10 mouse cellular contexts compared by ENCODE assay signal in the genomic region with DNA sequence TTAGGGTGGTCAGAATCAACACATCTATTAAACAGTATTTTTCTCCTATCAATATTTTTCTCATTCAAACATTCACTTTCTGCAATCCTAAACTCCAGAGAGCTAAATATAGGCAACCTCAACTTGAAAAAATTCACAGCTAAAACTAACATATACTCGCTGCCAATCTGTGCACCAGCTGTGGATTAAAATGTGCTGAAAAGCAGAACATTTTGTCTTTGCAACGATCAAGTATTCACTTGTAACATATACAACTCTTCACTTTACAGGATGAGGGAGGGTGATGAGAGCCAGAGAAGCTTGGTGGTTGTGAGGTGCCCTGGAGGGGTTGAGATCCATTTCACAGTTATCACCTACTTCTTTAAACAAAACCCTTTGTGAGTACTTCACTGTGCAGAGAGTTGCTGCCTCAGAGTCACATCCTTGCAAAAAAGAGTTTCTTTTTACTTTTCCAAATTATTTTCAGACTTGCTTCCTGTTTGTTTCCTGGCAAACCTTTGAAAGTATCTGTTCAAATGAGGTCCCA.
A peak's percentile ranks its signal among the peaks of the same experiment; 100 is the strongest.
DNase-seq lines count a peak whose midpoint lies in the region.
"Had no signal": no experiment of that assay in that cellular context is flagged by ENCODE, and none has a peak within 500 bp of the region (broad histone marks: within the 10 kb centered on the region; RNA-seq: fewer than 3 reads in every experiment).

No protein-coding gene starts in this region.

- intact Hi-C loops in heart, postnatal 25 days (cut with DNase I), result no loop called here
- intact Hi-C loops in left cerebral cortex, postnatal 25 days (cut with DNase I), result no loop called here

- DNase-seq in heart, adult 8-10 months (ENCODE audit: low spot score), result peak; percentile 11
- no peak for DNase-seq in heart, postnatal 25 days (ENCODE audit: low spot score)
- DNase-seq in right cerebral cortex, adult 18-20 months, result peak; percentile 43
- DNase-seq in right cerebral cortex, postnatal 14 days, result no peak
- DNase-seq in left cerebral cortex, postnatal 25 days (ENCODE audit: low spot score in 2 of 2), result peak; percentile 46 to 77
- no peak for DNase-seq in thymus, postnatal 0 days (ENCODE audit: low spot score)
- no peak for DNase-seq in liver
- no peak for DNase-seq in urinary bladder, postnatal 36 days (ENCODE audit: low spot score in 2 of 2)
- DNase-seq: adrenal gland, postnatal 14 days; cerebellum, adult 18-20 months had no signal

Comparison
In these comparisons a context has a peak if more than half of its experiments do, and no peak if none do; other contexts are left out.
1. DNase-seq: peak in heart, adult 8-10 months (single experiment), right cerebral cortex, adult 18-20 months (single experiment) and left cerebral cortex, postnatal 25 days (2 of 2); none in heart, postnatal 25 days (single experiment), right cerebral cortex, postnatal 14 days (single experiment), thymus, postnatal 0 days (single experiment), liver (single experiment) and urinary bladder, postnatal 36 days (0 of 2).